Mouse (Mus musculus): ENCODE measurements around the gene Ints3.

DNA sequence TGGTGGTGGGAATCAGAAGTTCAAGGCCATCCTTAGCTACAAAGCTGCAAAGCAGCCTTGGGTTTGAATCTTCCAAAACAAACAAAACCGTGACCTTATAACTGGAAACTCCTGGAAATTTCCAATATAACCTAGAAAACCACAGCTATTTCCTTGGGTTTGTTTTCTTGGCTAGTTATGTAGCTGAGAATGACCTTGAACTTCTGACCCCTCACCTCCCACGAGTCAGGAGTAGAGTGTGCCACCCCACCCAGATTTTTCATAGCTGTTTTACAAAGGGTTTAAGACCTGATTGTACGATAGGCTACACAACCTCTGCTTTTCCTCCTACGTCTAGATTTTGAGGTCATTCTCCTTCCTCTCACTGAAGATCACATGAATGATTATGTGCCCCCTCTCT lies 3.7 kb upstream of the Ints3 start:
- TF ChIP-seq POLR2A (IDR thresholded peaks at IDR 0.05; ENCODE audit: low read depth, low read length) (no peak), CTCF (conservative IDR thresholded peaks at IDR 0.05; ENCODE audit: insufficient read depth, insufficient read length, low read depth, low read length) (no peak)

All from kidney, adult 2 months (tissue).